Mouse (Mus musculus): Measurements from ENCODE around the gene Wdr18. TPM values are rescaled to one million over a fixed set of nuclear protein-coding genes. Genes with fewer than 3 reads are reported as not detected.

Gene Wdr18
- polyA plus RNA-seq, 1 experiment from 2014 or later = 44.0 TPM

GRCm38 (mm10) chr10:79920056-79920890, 39.7 kb upstream of the Wdr18 start:
- H3K9me3 ChIP-seq (ENCODE audit: control insufficient read depth) = no peaks in the 10 kb centered on the region
- H3K27ac ChIP-seq (ENCODE audit: low read depth, low read length) = no peak overlapping the region
- no peaks in the 10 kb centered on the region; the same call in 1 of the 2 replicates for H3K36me3 ChIP-seq (ENCODE audit: control insufficient read depth, insufficient read depth)
- 0 out of 2 replicates have a peak, but pooled peaks cover 9% of the 10 kb centered on the region for H3K4me1 ChIP-seq (replicated peaks; ENCODE audit: control insufficient read depth, insufficient read depth, low read length)
- ATAC-seq = no peak
- peak overlapping the region; percentile 59 for H3K4me2 ChIP-seq (replicated peaks; ENCODE audit: low read depth)
- 27% methylated on average over 26 of the region's 26 CpGs for WGBS
- H3K9ac ChIP-seq (ENCODE audit: low read depth, low read length) = no peak overlapping the region
- 0 out of 2 replicates have a peak overlapping the region, but pooled peaks have one; percentile 13 for H3K4me3 ChIP-seq (ENCODE audit: low read depth, low read length)
- peaks cover 38% of the 10 kb centered on the region for H3K27me3 ChIP-seq (replicated peaks; ENCODE audit: control insufficient read depth, insufficient read depth, low read length)
- TF ChIP-seq CTCF (IDR thresholded peaks at IDR 0.05; ENCODE audit: low read depth) = no peak

GRCm38 (mm10) chr10:79920958-79921535, 38.9 kb upstream of the Wdr18 start, which contains the start of gene R3hdm4:
Gene R3hdm4, minus strand, starts transcription at chr10:79921208.
- no peaks in the 10 kb centered on the region for H3K9me3 ChIP-seq (ENCODE audit: control insufficient read depth)
- no peak within 1 kb of the TSS for H3K9ac ChIP-seq (ENCODE audit: low read depth, low read length)
- WGBS = 3% methylated on average over 38 of the region's 41 CpGs
- ATAC-seq = 0 out of 2 replicates have a peak, but pooled peaks have one; percentile 20
- H3K4me2 ChIP-seq (replicated peaks; ENCODE audit: low read depth) = peak within 1 kb of the TSS; percentile 59
- peak within 1 kb of the TSS; percentile 13 for H3K4me3 ChIP-seq (ENCODE audit: low read depth, low read length)
- 0 out of 2 replicates have a peak, but pooled peaks cover 6% of the 10 kb centered on the region for H3K4me1 ChIP-seq (replicated peaks; ENCODE audit: control insufficient read depth, insufficient read depth, low read length)
- H3K27me3 ChIP-seq (replicated peaks; ENCODE audit: control insufficient read depth, insufficient read depth, low read length) = peaks cover 38% of the 10 kb centered on the region
- TF ChIP-seq CTCF (IDR thresholded peaks at IDR 0.05; ENCODE audit: low read depth) = peak; percentile 2; the same call in 1 of the 2 replicates
- H3K36me3 ChIP-seq (ENCODE audit: control insufficient read depth, insufficient read depth) = no peaks in the 10 kb centered on the region; the same call in 1 of the 2 replicates
- no peak within 1 kb of the TSS for H3K27ac ChIP-seq (ENCODE audit: low read depth, low read length)

- Histone ChIP-seq H3K9ac (ENCODE audit: low read depth, low read length) (no peak overlapping the region), H3K27ac (ENCODE audit: low read depth, low read length) (no peak overlapping the region), H3K36me3 (ENCODE audit: control insufficient read depth, insufficient read depth) (no peaks in the 10 kb centered on the region; the same call in 1 of the 2 replicates), H3K27me3 (replicated peaks; ENCODE audit: control insufficient read depth, insufficient read depth, low read length) (peaks cover 38% of the 10 kb centered on the region), H3K4me3 (ENCODE audit: low read depth, low read length) (peak overlapping the region; percentile 13), H3K4me2 (replicated peaks; ENCODE audit: low read depth) (peak overlapping the region; percentile 59), H3K4me1 (replicated peaks; ENCODE audit: control insufficient read depth, insufficient read depth, low read length) (0 out of 2 replicates have a peak, but pooled peaks cover 3% of the 10 kb centered on the region), H3K9me3 (ENCODE audit: control insufficient read depth) (no peaks in the 10 kb centered on the region)
- no peak for TF ChIP-seq CTCF (IDR thresholded peaks at IDR 0.05; ENCODE audit: low read depth)
- WGBS = 7% methylated on average over 33 of the region's 34 CpGs
- ATAC-seq = no peak
Observed at GRCm38 (mm10) chr10:79921572-79921971, 38.4 kb upstream of the Wdr18 start.

GRCm38 (mm10) chr10:79924998-79925784, 34.8 kb upstream of the Wdr18 start:
- TF ChIP-seq CTCF (IDR thresholded peaks at IDR 0.05; ENCODE audit: low read depth) = peak; percentile 100
- ATAC-seq = no peak
- H3K4me3 ChIP-seq (ENCODE audit: low read depth, low read length) = no peak overlapping the region
- peaks cover 2% of the 10 kb centered on the region; the same call in 1 of the 2 replicates for H3K36me3 ChIP-seq (ENCODE audit: control insufficient read depth, insufficient read depth)
- H3K9me3 ChIP-seq (ENCODE audit: control insufficient read depth) = no peaks in the 10 kb centered on the region
- peaks cover 7% of the 10 kb centered on the region; the same call in 1 of the 2 replicates for H3K4me1 ChIP-seq (replicated peaks; ENCODE audit: control insufficient read depth, insufficient read depth, low read length)
- H3K27ac ChIP-seq (ENCODE audit: low read depth, low read length) = 0 out of 2 replicates have a peak overlapping the region, but pooled peaks have one; percentile 92
- WGBS = 11% methylated on average over 29 of the region's 29 CpGs
- no peak overlapping the region for H3K9ac ChIP-seq (ENCODE audit: low read depth, low read length)
- H3K27me3 ChIP-seq (replicated peaks; ENCODE audit: control insufficient read depth, insufficient read depth, low read length) = peaks cover 21% of the 10 kb centered on the region
- H3K4me2 ChIP-seq (replicated peaks; ENCODE audit: low read depth) = peak overlapping the region; percentile 90

- Histone ChIP-seq H3K27me3 (replicated peaks; ENCODE audit: control insufficient read depth, insufficient read depth, low read length) (peaks cover 13% of the 10 kb centered on the region), H3K36me3 (ENCODE audit: control insufficient read depth, insufficient read depth) (peaks cover 10% of the 10 kb centered on the region), H3K27ac (ENCODE audit: low read depth, low read length) (peak overlapping the region; percentile 92), H3K4me2 (replicated peaks; ENCODE audit: low read depth) (peak overlapping the region; percentile 90), H3K4me1 (replicated peaks; ENCODE audit: control insufficient read depth, insufficient read depth, low read length) (peaks cover 7% of the 10 kb centered on the region; the same call in 1 of the 2 replicates), H3K4me3 (ENCODE audit: low read depth, low read length) (peak overlapping the region; percentile 98), H3K9ac (ENCODE audit: low read depth, low read length) (peak overlapping the region; percentile 91), H3K9me3 (ENCODE audit: control insufficient read depth) (no peaks in the 10 kb centered on the region)
- no peak; the same call in 1 of the 2 replicates for ATAC-seq
- 0 out of 2 replicates have a peak, but pooled peaks have one; percentile 1 for TF ChIP-seq CTCF (IDR thresholded peaks at IDR 0.05; ENCODE audit: low read depth)
- WGBS = 5% methylated on average over 15 of the region's 15 CpGs
Observed at GRCm38 (mm10) chr10:79925785-79926490, 34.0 kb upstream of the Wdr18 start.

All from intestine, postnatal 0 days (tissue).